Mouse (Mus musculus): Measurements from ENCODE around the gene Shmt1. TPM values are rescaled to one million over a fixed set of nuclear protein-coding genes. Genes with fewer than 3 reads are reported as not detected.
A peak's percentile ranks its signal among the peaks of the same experiment; 100 is the strongest.
"Not testable (repeated sequence)": the region's sequence is repeated elsewhere in the genome, so short reads cannot be mapped to it uniquely, and the experiment has no call there.

Shmt1 gene
- not detected in 2 replicates for polyA plus RNA-seq (2012; ENCODE audit: insufficient read depth, insufficient read length, low replicate concordance, missing spikeins)

DNA sequence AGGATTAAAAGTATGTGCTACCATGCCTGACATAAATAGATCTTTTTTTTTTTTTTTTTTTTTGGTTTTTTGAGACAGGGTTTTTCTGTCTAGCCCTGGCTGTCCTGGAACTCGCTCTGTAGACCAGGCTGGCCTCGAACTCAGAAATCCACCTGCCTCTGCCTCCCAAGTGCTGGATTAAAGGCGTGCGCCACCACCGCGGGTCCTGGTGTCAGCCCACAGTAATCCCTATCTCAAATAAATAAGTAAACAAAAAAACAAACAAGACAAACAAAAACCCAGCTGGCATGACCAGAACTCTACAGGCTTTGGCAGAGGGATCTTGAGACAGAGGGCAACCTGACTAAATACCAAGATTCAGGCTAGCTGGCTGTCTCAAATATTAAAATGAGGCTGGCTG lies at the start of gene Shmt1:
Gene Shmt1, minus strand, starts transcription at position 101 of the 400 bp plus-strand sequence.
- not testable (repeated sequence) for H3K27ac ChIP-seq (ENCODE audit: insufficient read depth, low read depth, low read length)
- peaks cover 11% of the 10 kb centered on the region for H3K4me1 ChIP-seq (ENCODE audit: control insufficient read depth, insufficient read depth, low read length)
- WGBS = 29% methylated on average over 6 of the region's 6 CpGs
- H3K4me3 ChIP-seq (ENCODE audit: insufficient read depth, low read depth, low read length) = peak within 1 kb of the TSS; percentile 51

GRCm38 (mm10) chr11:60856587-60856986 lies 45.1 kb upstream of the Shmt1 start:
- 69% methylated on average over 3 of the region's 3 CpGs for WGBS
- no peak overlapping the region for H3K4me3 ChIP-seq (ENCODE audit: insufficient read depth, low read depth, low read length)
- TF ChIP-seq POLR2A (IDR thresholded peaks at IDR 0.05; ENCODE audit: insufficient read depth, low read depth, low read length) = no peak
- no peak for TF ChIP-seq CTCF (IDR thresholded peaks at IDR 0.05; ENCODE audit: insufficient read depth, low read depth, low read length)
- no peaks in the 10 kb centered on the region for H3K4me1 ChIP-seq (ENCODE audit: control insufficient read depth, insufficient read depth, low read length)
- H3K27ac ChIP-seq (ENCODE audit: insufficient read depth, low read depth, low read length) = no peak overlapping the region

GRCm38 (mm10) chr11:60845415-60845814 lies 33.9 kb upstream of the Shmt1 start:
- Histone ChIP-seq H3K4me1 (ENCODE audit: control insufficient read depth, insufficient read depth, low read length) (no peaks in the 10 kb centered on the region), H3K4me3 (ENCODE audit: insufficient read depth, low read depth, low read length) (no peak overlapping the region), H3K27ac (ENCODE audit: insufficient read depth, low read depth, low read length) (no peak overlapping the region)
- TF ChIP-seq CTCF (IDR thresholded peaks at IDR 0.05; ENCODE audit: insufficient read depth, low read depth, low read length) (no peak), POLR2A (IDR thresholded peaks at IDR 0.05; ENCODE audit: insufficient read depth, low read depth, low read length) (no peak)
- WGBS = 83% methylated on average over 5 of the region's 5 CpGs

- WGBS = 89% methylated on average over 5 of the region's 5 CpGs
- no peak overlapping the region for H3K4me3 ChIP-seq (ENCODE audit: insufficient read depth, low read depth, low read length)
- no peak overlapping the region for H3K27ac ChIP-seq (ENCODE audit: insufficient read depth, low read depth, low read length)
- TF ChIP-seq POLR2A (IDR thresholded peaks at IDR 0.05; ENCODE audit: insufficient read depth, low read depth, low read length) (no peak), CTCF (IDR thresholded peaks at IDR 0.05; ENCODE audit: insufficient read depth, low read depth, low read length) (no peak)
- no peaks in the 10 kb centered on the region for H3K4me1 ChIP-seq (ENCODE audit: control insufficient read depth, insufficient read depth, low read length)
Observed at GRCm38 (mm10) chr11:60843412-60843811, 31.9 kb upstream of the Shmt1 start.

DNA sequence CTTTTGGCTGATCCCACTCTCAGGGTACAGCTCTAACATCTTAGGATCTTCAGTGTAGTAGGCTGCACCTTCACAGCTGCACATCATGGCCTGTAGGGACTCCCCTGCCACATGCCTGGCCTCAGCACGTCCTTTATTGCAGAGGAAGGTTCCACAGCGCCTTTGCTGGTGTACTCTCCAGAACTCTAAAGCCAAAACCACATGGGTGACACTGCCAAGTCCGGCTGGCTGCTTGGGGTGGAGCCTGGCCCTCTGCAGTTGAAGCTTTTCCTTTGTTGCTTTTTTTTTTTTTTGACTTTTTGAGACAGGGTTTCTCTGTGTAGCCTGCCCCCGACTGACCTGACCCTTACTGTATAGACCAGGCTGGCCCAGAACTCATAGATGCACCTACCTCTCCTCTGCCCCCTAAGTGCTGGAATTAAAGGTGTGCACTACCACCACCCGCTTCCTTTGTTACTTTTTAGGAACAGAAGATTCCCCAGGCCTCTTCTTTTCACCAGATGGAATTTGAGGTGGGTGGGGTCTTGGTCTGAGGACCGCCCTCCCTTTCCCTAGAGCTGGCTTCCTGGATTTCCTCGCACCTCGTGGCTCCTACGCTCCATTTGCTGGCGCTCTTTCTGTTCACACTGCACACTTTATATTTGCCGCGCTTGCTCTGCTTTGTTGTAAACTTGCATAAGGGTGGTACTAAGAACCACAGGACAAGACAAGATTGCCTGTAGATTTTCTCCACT lies 30.1 kb upstream of the Shmt1 start:
- TF ChIP-seq POLR2A (IDR thresholded peaks at IDR 0.05; ENCODE audit: insufficient read depth, low read depth, low read length) (no peak), CTCF (IDR thresholded peaks at IDR 0.05; ENCODE audit: insufficient read depth, low read depth, low read length) (no peak)
- Histone ChIP-seq H3K4me3 (ENCODE audit: insufficient read depth, low read depth, low read length) (no peak overlapping the region), H3K4me1 (ENCODE audit: control insufficient read depth, insufficient read depth, low read length) (no peaks in the 10 kb centered on the region), H3K27ac (ENCODE audit: insufficient read depth, low read depth, low read length) (no peak overlapping the region)
- 74% methylated on average over 12 of the region's 12 CpGs for WGBS

GRCm38 (mm10) chr11:60837644-60838406 lies 26.3 kb upstream of the Shmt1 start:
- WGBS = 87% methylated on average over 10 of the region's 10 CpGs
- H3K4me3 ChIP-seq (ENCODE audit: insufficient read depth, low read depth, low read length) = no peak overlapping the region
- TF ChIP-seq CTCF (IDR thresholded peaks at IDR 0.05; ENCODE audit: insufficient read depth, low read depth, low read length) (no peak), POLR2A (IDR thresholded peaks at IDR 0.05; ENCODE audit: insufficient read depth, low read depth, low read length) (no peak)
- H3K4me1 ChIP-seq (ENCODE audit: control insufficient read depth, insufficient read depth, low read length) = no peaks in the 10 kb centered on the region
- H3K27ac ChIP-seq (ENCODE audit: insufficient read depth, low read depth, low read length) = no peak overlapping the region

DNA sequence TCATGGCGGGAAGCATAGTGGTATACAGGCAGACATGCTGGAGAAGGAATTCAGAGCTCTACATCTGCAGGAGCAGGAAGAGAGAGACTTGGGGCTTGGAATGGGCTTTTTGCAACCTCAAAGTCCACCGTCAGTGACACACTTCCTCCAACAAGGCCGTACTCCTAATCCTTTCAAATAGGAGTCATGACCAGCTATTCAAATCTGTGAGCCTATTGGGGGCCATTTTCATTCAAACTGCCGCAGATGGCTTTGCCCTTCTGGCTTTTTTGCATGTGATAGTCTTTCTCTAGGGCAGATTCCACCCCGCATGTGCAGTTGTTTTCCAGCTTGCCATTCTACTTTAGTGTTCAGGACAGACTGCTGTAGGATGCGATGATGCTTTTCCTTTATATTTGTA lies 25.4 kb upstream of the Shmt1 start:
- 93% methylated on average over 6 of the region's 6 CpGs for WGBS
- H3K27ac ChIP-seq (ENCODE audit: insufficient read depth, low read depth, low read length) = no peak overlapping the region
- no peak for TF ChIP-seq CTCF (IDR thresholded peaks at IDR 0.05; ENCODE audit: insufficient read depth, low read depth, low read length)
- TF ChIP-seq POLR2A (IDR thresholded peaks at IDR 0.05; ENCODE audit: insufficient read depth, low read depth, low read length) = no peak
- no peaks in the 10 kb centered on the region for H3K4me1 ChIP-seq (ENCODE audit: control insufficient read depth, insufficient read depth, low read length)
- H3K4me3 ChIP-seq (ENCODE audit: insufficient read depth, low read depth, low read length) = no peak overlapping the region

DNA sequence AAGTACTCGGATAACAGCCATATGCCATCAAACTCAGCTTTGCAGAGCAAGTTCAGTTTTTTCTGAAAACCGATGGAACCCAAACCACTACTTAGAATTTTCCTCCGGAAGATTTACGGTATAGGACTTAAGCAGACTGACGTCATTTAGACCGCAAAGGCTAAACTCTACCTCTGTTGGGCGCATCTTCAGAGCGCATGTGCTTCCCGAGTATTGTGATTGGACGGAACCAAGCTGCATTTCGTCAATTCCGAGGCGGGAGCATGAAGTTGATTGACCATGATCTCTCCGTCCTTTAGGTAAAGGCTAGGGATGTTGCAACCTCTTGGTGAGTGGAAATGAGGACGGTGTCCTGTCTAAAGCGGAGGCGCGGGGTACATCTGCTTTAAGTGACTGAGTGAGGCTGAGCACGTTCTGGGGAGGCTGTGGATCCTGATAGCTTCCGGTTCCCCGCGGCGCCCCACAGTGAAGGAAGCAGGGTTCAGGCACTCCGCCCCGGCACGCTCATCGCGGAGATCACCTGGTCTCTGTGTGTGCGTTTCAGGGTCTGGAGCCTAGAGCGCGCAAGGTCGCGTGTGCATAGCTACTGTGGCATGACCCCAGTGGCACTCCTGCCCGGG lies 19.0 kb upstream of the Shmt1 start, which contains the start of gene Dhrs7b:
Gene Dhrs7b, plus strand, starts transcription at position 199 of the 620 bp plus-strand sequence.
- TF ChIP-seq POLR2A (IDR thresholded peaks at IDR 0.05; ENCODE audit: insufficient read depth, low read depth, low read length) = no peak
- no peak for TF ChIP-seq CTCF (IDR thresholded peaks at IDR 0.05; ENCODE audit: insufficient read depth, low read depth, low read length)
- under 1% methylated on average over 34 of the region's 34 CpGs for WGBS
- H3K27ac ChIP-seq (ENCODE audit: insufficient read depth, low read depth, low read length) = peak within 1 kb of the TSS; percentile 96
- H3K4me3 ChIP-seq (ENCODE audit: insufficient read depth, low read depth, low read length) = peak within 1 kb of the TSS; percentile 89
- peaks cover 3% of the 10 kb centered on the region for H3K4me1 ChIP-seq (ENCODE audit: control insufficient read depth, insufficient read depth, low read length)

GRCm38 (mm10) chr11:60828903-60829302 lies 17.4 kb upstream of the Shmt1 start:
- TF ChIP-seq CTCF (IDR thresholded peaks at IDR 0.05; ENCODE audit: insufficient read depth, low read depth, low read length) = no peak
- TF ChIP-seq POLR2A (IDR thresholded peaks at IDR 0.05; ENCODE audit: insufficient read depth, low read depth, low read length) = no peak
- Histone ChIP-seq H3K4me1 (ENCODE audit: control insufficient read depth, insufficient read depth, low read length) (peaks cover 3% of the 10 kb centered on the region), H3K4me3 (ENCODE audit: insufficient read depth, low read depth, low read length) (no peak overlapping the region), H3K27ac (ENCODE audit: insufficient read depth, low read depth, low read length) (no peak overlapping the region)
- WGBS = 34% methylated on average over 2 of the region's 2 CpGs
